Mouse (Mus musculus): Measurements from ENCODE around the gene Ankrd11. TPM values are rescaled to one million over a fixed set of nuclear protein-coding genes. Genes with fewer than 3 reads are reported as not detected.

The Ankrd11 gene
- polyA plus RNA-seq, 1 experiment from 2014 or later, result 58.2 TPM

- Histone ChIP-seq H3K36me3 (no peaks in the 10 kb centered on the region), H3K9ac (no peak overlapping the region), H3K4me2 (no peak overlapping the region), H3K9me3 (no peaks in the 10 kb centered on the region), H3K4me3 (no peak overlapping the region), H3K27me3 (no peaks in the 10 kb centered on the region), H3K27ac (replicated peaks) (0 out of 2 replicates have a peak overlapping the region, but pooled peaks have one; percentile 9), H3K4me1 (replicated peaks) (peaks cover 43% of the 10 kb centered on the region)
- WGBS, result 76% methylated on average over 2 of the region's 2 CpGs
- no peak for ATAC-seq (ENCODE audit: low read depth)
Observed at GRCm38 (mm10) chr8:123020859-123021258, 21.2 kb downstream of the Ankrd11 start.

- H3K27ac ChIP-seq (replicated peaks), result no peak overlapping the region
- no peak for ATAC-seq (ENCODE audit: low read depth)
- peaks cover 45% of the 10 kb centered on the region for H3K4me1 ChIP-seq (replicated peaks)
- no peak overlapping the region for H3K4me2 ChIP-seq
- no peak overlapping the region for H3K4me3 ChIP-seq
- 64% methylated on average over 2 of the region's 2 CpGs for WGBS
- H3K27me3 ChIP-seq, result no peaks in the 10 kb centered on the region
- H3K9me3 ChIP-seq, result no peaks in the 10 kb centered on the region
- no peak overlapping the region for H3K9ac ChIP-seq
- H3K36me3 ChIP-seq, result no peaks in the 10 kb centered on the region
Observed at GRCm38 (mm10) chr8:123020084-123020483, 22.0 kb downstream of the Ankrd11 start.

- no peak for ATAC-seq (ENCODE audit: low read depth)
- WGBS, result 62% methylated on average over 4 of the region's 4 CpGs
- H3K36me3 ChIP-seq, result no peaks in the 10 kb centered on the region
- H3K27ac ChIP-seq (replicated peaks), result no peak overlapping the region
- H3K9ac ChIP-seq, result no peak overlapping the region
- no peaks in the 10 kb centered on the region for H3K27me3 ChIP-seq
- no peak overlapping the region for H3K4me2 ChIP-seq
- no peak overlapping the region for H3K4me3 ChIP-seq
- peaks cover 45% of the 10 kb centered on the region for H3K4me1 ChIP-seq (replicated peaks)
- H3K9me3 ChIP-seq, result no peaks in the 10 kb centered on the region
Observed at GRCm38 (mm10) chr8:123018484-123019164, 23.5 kb downstream of the Ankrd11 start.

GRCm38 (mm10) chr8:123017143-123017542 lies 24.9 kb downstream of the Ankrd11 start:
- WGBS, result 94% methylated on average over 4 of the region's 4 CpGs
- Histone ChIP-seq H3K27ac (replicated peaks) (no peak overlapping the region), H3K4me1 (replicated peaks) (peaks cover 45% of the 10 kb centered on the region), H3K27me3 (no peaks in the 10 kb centered on the region), H3K36me3 (no peaks in the 10 kb centered on the region), H3K4me3 (no peak overlapping the region), H3K4me2 (no peak overlapping the region), H3K9ac (no peak overlapping the region), H3K9me3 (no peaks in the 10 kb centered on the region)
- ATAC-seq (ENCODE audit: low read depth), result no peak

- 83% methylated on average over 3 of the region's 3 CpGs for WGBS
- no peak for ATAC-seq (ENCODE audit: low read depth)
- Histone ChIP-seq H3K27me3 (no peaks in the 10 kb centered on the region), H3K9ac (no peak overlapping the region), H3K4me1 (replicated peaks) (peaks cover 28% of the 10 kb centered on the region), H3K4me2 (no peak overlapping the region), H3K9me3 (no peaks in the 10 kb centered on the region), H3K27ac (replicated peaks) (no peak overlapping the region), H3K4me3 (no peak overlapping the region), H3K36me3 (no peaks in the 10 kb centered on the region)
Observed at GRCm38 (mm10) chr8:123015074-123015473, 27.0 kb downstream of the Ankrd11 start.

- Histone ChIP-seq H3K4me1 (replicated peaks) (peaks cover 24% of the 10 kb centered on the region), H3K9me3 (no peaks in the 10 kb centered on the region), H3K4me3 (no peak overlapping the region), H3K9ac (no peak overlapping the region), H3K27ac (replicated peaks) (no peak overlapping the region), H3K36me3 (no peaks in the 10 kb centered on the region), H3K4me2 (no peak overlapping the region), H3K27me3 (no peaks in the 10 kb centered on the region)
- ATAC-seq (ENCODE audit: low read depth), result no peak
- WGBS, result 85% methylated on average over 7 of the region's 7 CpGs
Observed at GRCm38 (mm10) chr8:123014429-123014828, 27.6 kb downstream of the Ankrd11 start.

GRCm38 (mm10) chr8:123011321-123011720 lies 30.8 kb downstream of the Ankrd11 start:
- Histone ChIP-seq H3K27me3 (no peaks in the 10 kb centered on the region), H3K4me1 (replicated peaks) (peaks cover 19% of the 10 kb centered on the region; the same call in 1 of the 2 replicates), H3K9ac (no peak overlapping the region), H3K27ac (replicated peaks) (no peak overlapping the region), H3K9me3 (no peaks in the 10 kb centered on the region), H3K4me2 (no peak overlapping the region), H3K4me3 (no peak overlapping the region), H3K36me3 (no peaks in the 10 kb centered on the region)
- no peak for ATAC-seq (ENCODE audit: low read depth)

GRCm38 (mm10) chr8:123005805-123006204 lies 36.3 kb downstream of the Ankrd11 start:
- Histone ChIP-seq H3K27ac (replicated peaks) (no peak overlapping the region), H3K4me3 (no peak overlapping the region), H3K9ac (no peak overlapping the region), H3K4me2 (no peak overlapping the region), H3K27me3 (no peaks in the 10 kb centered on the region), H3K4me1 (replicated peaks) (peaks cover 40% of the 10 kb centered on the region), H3K36me3 (no peaks in the 10 kb centered on the region), H3K9me3 (no peaks in the 10 kb centered on the region)
- 86% methylated on average over 5 of the region's 5 CpGs for whole genome bisulfite sequencing
- ATAC-seq (ENCODE audit: low read depth), result no peak

- no peaks in the 10 kb centered on the region for H3K27me3 ChIP-seq
- H3K4me3 ChIP-seq, result no peak overlapping the region
- no peak for ATAC-seq (ENCODE audit: low read depth)
- H3K9me3 ChIP-seq, result no peaks in the 10 kb centered on the region
- no peak overlapping the region for H3K27ac ChIP-seq (replicated peaks)
- no peak overlapping the region for H3K9ac ChIP-seq
- WGBS, result 74% methylated on average over 3 of the region's 3 CpGs
- peaks cover 43% of the 10 kb centered on the region for H3K4me1 ChIP-seq (replicated peaks)
- no peak overlapping the region for H3K4me2 ChIP-seq
- no peaks in the 10 kb centered on the region for H3K36me3 ChIP-seq
Observed at GRCm38 (mm10) chr8:123005328-123005727, 36.7 kb downstream of the Ankrd11 start.

- Histone ChIP-seq H3K4me2 (no peak overlapping the region), H3K4me3 (no peak overlapping the region), H3K36me3 (no peaks in the 10 kb centered on the region), H3K27me3 (no peaks in the 10 kb centered on the region), H3K9me3 (no peaks in the 10 kb centered on the region), H3K27ac (replicated peaks) (0 out of 2 replicates have a peak overlapping the region, but pooled peaks have one; percentile 29), H3K4me1 (replicated peaks) (peaks cover 43% of the 10 kb centered on the region), H3K9ac (0 out of 2 replicates have a peak overlapping the region, but pooled peaks have one; percentile 18)
- ATAC-seq (ENCODE audit: low read depth), result no peak
- 68% methylated on average over 14 of the region's 14 CpGs for WGBS
Observed at GRCm38 (mm10) chr8:123004033-123004922, 37.8 kb downstream of the Ankrd11 start.

- Histone ChIP-seq H3K27ac (replicated peaks) (no peak overlapping the region), H3K9ac (no peak overlapping the region), H3K4me1 (replicated peaks) (peaks cover 26% of the 10 kb centered on the region), H3K4me3 (no peak overlapping the region), H3K36me3 (no peaks in the 10 kb centered on the region), H3K9me3 (no peaks in the 10 kb centered on the region), H3K4me2 (no peak overlapping the region), H3K27me3 (no peaks in the 10 kb centered on the region)
- 72% methylated on average over 2 of the region's 2 CpGs for WGBS
- no peak for ATAC-seq (ENCODE audit: low read depth)
Observed at GRCm38 (mm10) chr8:123000311-123000710, 41.8 kb downstream of the Ankrd11 start.

- Histone ChIP-seq H3K27ac (replicated peaks) (no peak overlapping the region), H3K9ac (no peak overlapping the region), H3K4me1 (replicated peaks) (peaks cover 33% of the 10 kb centered on the region), H3K36me3 (no peaks in the 10 kb centered on the region), H3K4me3 (no peak overlapping the region), H3K4me2 (no peak overlapping the region), H3K27me3 (no peaks in the 10 kb centered on the region), H3K9me3 (no peaks in the 10 kb centered on the region)
- 86% methylated on average over 4 of the region's 4 CpGs for WGBS
- ATAC-seq (ENCODE audit: low read depth), result no peak
Observed at GRCm38 (mm10) chr8:122997963-122998362, 44.1 kb downstream of the Ankrd11 start.
